Mouse (Mus musculus) adrenal gland, adult 10 weeks (tissue): ENCODE measurements around the gene Lin28b. TPM values are rescaled to one million over a fixed set of nuclear protein-coding genes. Genes with fewer than 3 reads are reported as not detected.

Source experiments
- polyA plus RNA-seq: library from polyadenylated mRNA; stranded (reverse); fragments of 350-450 nt; fragmentation: Illumina TruSeq; extraction: RNeasy Lipid Tissue Mini Kit (QIAGEN cat#74804); gene quantifications from one replicate; pipeline ENCODE4 v1.2.3, GENCODE M21; 2014; ENCODE audit warnings: low read depth, low replicate concordance

The Lin28b gene
- not detected for polyA plus RNA-seq

DNA sequence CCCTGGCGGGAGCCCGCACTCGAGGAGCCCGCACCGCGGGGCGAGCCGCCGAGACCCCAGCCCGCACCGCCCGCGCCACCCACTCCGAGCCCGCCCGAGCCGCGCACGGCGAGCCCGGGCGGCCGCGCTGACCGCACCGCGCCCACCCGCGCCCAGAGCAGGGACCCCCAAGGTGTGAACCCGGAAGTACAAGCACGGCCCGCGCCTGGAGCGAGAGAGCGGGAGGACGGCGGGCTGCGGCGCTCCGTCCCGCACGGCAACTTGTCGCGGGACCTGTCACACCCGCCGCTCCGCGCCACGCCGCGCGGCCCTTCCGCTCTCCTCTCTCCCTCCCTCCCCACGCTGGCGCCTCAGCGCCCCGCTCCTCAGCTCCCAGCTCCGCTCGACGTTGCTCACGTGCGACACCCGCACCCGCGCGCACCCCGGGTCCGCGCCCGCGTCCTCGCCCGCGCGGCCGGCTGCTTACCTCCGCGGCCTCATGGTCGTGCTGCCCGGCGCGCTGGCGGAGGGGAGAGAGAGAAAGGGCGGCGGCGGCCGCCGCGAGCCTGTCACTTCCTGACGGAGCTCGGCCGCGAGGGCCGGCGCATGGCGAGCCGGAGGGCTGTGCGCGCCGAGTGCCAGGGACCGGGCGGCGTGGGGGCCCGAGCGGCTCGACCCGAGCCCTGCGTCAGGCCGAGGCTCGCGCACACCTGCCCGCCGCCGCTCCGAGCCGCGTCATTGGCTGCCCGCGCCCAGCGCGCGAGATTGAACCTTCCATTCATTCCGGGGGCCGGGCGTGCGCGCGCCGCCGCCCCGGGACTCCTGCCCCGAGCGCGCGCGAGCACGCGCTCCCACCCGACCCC is at the start of gene Lin28b:
Gene Lin28b, minus strand, starts transcription at position 635 of the 842 bp plus-strand sequence.

GRCm38 (mm10) chr10:45335434-45336422 is 150.5 kb downstream of the Lin28b start, which contains the start of gene Bves:
TSS of gene Bves (plus strand) at chr10:45335772.

Other genes with a start within 250 kb of the Lin28b start
- 1.1 TPM for gene Bves, start 150.6 kb downstream of the Lin28b start, polyA plus RNA-seq
- gene Hace1, start 91.4 kb upstream of the Lin28b start, polyA plus RNA-seq: 22.7 TPM